Mouse (Mus musculus) heart, embryonic 16.5 days (tissue): ENCODE measurements around the gene Cds2. TPM values are rescaled to one million over a fixed set of nuclear protein-coding genes. Genes with fewer than 3 reads are reported as not detected.

Experiments
- ATAC-seq: fragments of 200-750 bp; cut with Nextera tagmentation; replicated peaks from 2 replicates; pipeline ENCODE4 v1.8.0; 2017; ENCODE audit warnings: moderate number of reproducible peaks; ENCODE audit not compliant: insufficient read depth, low FRiP score; ENCODE audit errors: extremely low read depth
- H3K27ac ChIP-seq: fragments of 300-500 bp; sonication (generic); 2 replicates; pipeline ENCODE4 v1.5.1; 2014; ENCODE audit warnings: mild to moderate bottlenecking, low read length, control low read depth, moderate library complexity
- H3K27me3 ChIP-seq: fragments of 300-500 bp; sonication (generic); 2 replicates; pipeline ENCODE4 v1.6.1; 2014; ENCODE audit warnings: low read length, mixed read lengths; ENCODE audit not compliant: control insufficient read depth, insufficient read depth
- H3K36me3 ChIP-seq: fragments of 300-500 bp; sonication (generic); 2 replicates; pipeline ENCODE4 v1.6.1; 2014; ENCODE audit not compliant: control insufficient read depth, insufficient read depth
- H3K4me1 ChIP-seq: fragments of 300-500 bp; sonication (generic); 2 replicates; pipeline ENCODE4 v1.6.1; 2014; ENCODE audit warnings: low read length, mixed read lengths; ENCODE audit not compliant: control insufficient read depth, insufficient read depth
- H3K4me2 ChIP-seq: fragments of 300-500 bp; sonication (generic); 2 replicates; pipeline ENCODE4 v1.6.1; 2014; ENCODE audit warnings: low read depth, mild to moderate bottlenecking, control low read depth, low read length
- H3K4me3 ChIP-seq: fragments of 300-500 bp; sonication (generic); 2 replicates; pipeline ENCODE4 v1.5.1; 2014; ENCODE audit warnings: mild to moderate bottlenecking, control low read depth, low read length
- H3K9ac ChIP-seq: fragments of 300-500 bp; sonication (generic); 2 replicates; pipeline ENCODE4 v1.6.1; 2014; ENCODE audit warnings: low read length, control low read depth
- H3K9me3 ChIP-seq: fragments of 300-500 bp; sonication (generic); replicated peaks from 2 replicates; pipeline ENCODE4 v1.6.1; 2016; ENCODE audit warnings: low read length; ENCODE audit not compliant: control insufficient read depth
- WGBS: fragments of 180-500 bp; shearing (Covaris S2); extraction: QIAGEN DNeasy Blood & Tissue Kit; methylation state at CpG from one replicate; pipeline ENCODE4 v1.1.7; 2014; 5-methylcytosine and 5-hydroxymethylcytosine counted together
- polyA plus RNA-seq: library from polyadenylated mRNA; unstranded; fragments of >200 nt; fragmentation: Nextera tagmentation; extraction: Ambion mirVana; gene quantifications from 2 replicates; pipeline ENCODE4 v1.2.1, GENCODE M21; 2015

Cds2 gene
- polyA plus RNA-seq, 1 experiment from 2014 or later: 28.2 TPM

GRCm38 (mm10) chr2:132276249-132276648 is 13.3 kb downstream of the Cds2 start:
- 69% methylated on average over 4 of the region's 4 CpGs for WGBS

GRCm38 (mm10) chr2:132278273-132278853 is 15.4 kb downstream of the Cds2 start:
- WGBS: 62% methylated on average over 8 of the region's 8 CpGs
- H3K27ac ChIP-seq: no peak overlapping the region
- no peak overlapping the region for H3K4me2 ChIP-seq

More at GRCm38 (mm10) chr2:132276249-132276648, 13.3 kb downstream of the Cds2 start:
- no peaks in the 10 kb centered on the region for H3K27me3 ChIP-seq
- no peak overlapping the region for H3K9ac ChIP-seq
- H3K9me3 ChIP-seq: no peaks in the 10 kb centered on the region
- no peak for ATAC-seq
- H3K4me3 ChIP-seq: no peak overlapping the region
- no peak overlapping the region for H3K4me2 ChIP-seq
- H3K4me1 ChIP-seq: peaks cover 14% of the 10 kb centered on the region
- peaks cover 7% of the 10 kb centered on the region for H3K36me3 ChIP-seq
- H3K27ac ChIP-seq: no peak overlapping the region

GRCm38 (mm10) chr2:132279336-132279882 is 16.5 kb downstream of the Cds2 start:
- Histone ChIP-seq H3K27me3 (no peaks in the 10 kb centered on the region), H3K4me1 (peaks cover 43% of the 10 kb centered on the region), H3K36me3 (peaks cover 7% of the 10 kb centered on the region), H3K9ac (no peak overlapping the region), H3K27ac (no peak overlapping the region), H3K9me3 (no peaks in the 10 kb centered on the region), H3K4me2 (no peak overlapping the region), H3K4me3 (no peak overlapping the region)
- 65% methylated on average over 3 of the region's 3 CpGs for WGBS
- ATAC-seq: no peak

More at GRCm38 (mm10) chr2:132278273-132278853, 15.4 kb downstream of the Cds2 start:
- H3K27me3 ChIP-seq: no peaks in the 10 kb centered on the region
- no peak overlapping the region for H3K9ac ChIP-seq
- peaks cover 7% of the 10 kb centered on the region for H3K36me3 ChIP-seq
- H3K9me3 ChIP-seq: no peaks in the 10 kb centered on the region
- no peak overlapping the region for H3K4me3 ChIP-seq
- peaks cover 33% of the 10 kb centered on the region for H3K4me1 ChIP-seq
- no peak for ATAC-seq

- Histone ChIP-seq H3K4me2 (no peak overlapping the region), H3K27ac (no peak overlapping the region), H3K9ac (no peak overlapping the region), H3K4me3 (no peak overlapping the region), H3K27me3 (no peaks in the 10 kb centered on the region), H3K4me1 (peaks cover 44% of the 10 kb centered on the region), H3K36me3 (peaks cover 7% of the 10 kb centered on the region), H3K9me3 (no peaks in the 10 kb centered on the region)
- 80% methylated on average over 4 of the region's 4 CpGs for WGBS
- no peak for ATAC-seq
These were observed 17.0 kb downstream of the Cds2 start for GRCm38 (mm10) chr2:132279978-132280377.

GRCm38 (mm10) chr2:132280518-132281120 is 17.7 kb downstream of the Cds2 start:
- no peak for ATAC-seq
- no peak overlapping the region for H3K27ac ChIP-seq
- H3K4me2 ChIP-seq: no peak overlapping the region
- no peak overlapping the region for H3K4me3 ChIP-seq
- H3K36me3 ChIP-seq: peaks cover 7% of the 10 kb centered on the region
- 90% methylated on average over 10 of the region's 10 CpGs for WGBS
- H3K27me3 ChIP-seq: no peaks in the 10 kb centered on the region
- H3K9ac ChIP-seq: no peak overlapping the region
- peaks cover 47% of the 10 kb centered on the region for H3K4me1 ChIP-seq
- no peaks in the 10 kb centered on the region for H3K9me3 ChIP-seq

GRCm38 (mm10) chr2:132281560-132282452 is 18.9 kb downstream of the Cds2 start:
- Histone ChIP-seq H3K27me3 (no peaks in the 10 kb centered on the region), H3K9ac (peak overlapping the region; percentile 56; the same call in 1 of the 2 replicates), H3K4me3 (no peak overlapping the region), H3K9me3 (no peaks in the 10 kb centered on the region), H3K27ac (peak overlapping the region; percentile 87), H3K4me1 (peaks cover 53% of the 10 kb centered on the region), H3K36me3 (peaks cover 7% of the 10 kb centered on the region), H3K4me2 (peak overlapping the region; percentile 45; the same call in 1 of the 2 replicates)
- 44% methylated on average over 10 of the region's 10 CpGs for whole genome bisulfite sequencing
- no peak for ATAC-seq

- peaks cover 56% of the 10 kb centered on the region for H3K4me1 ChIP-seq
- peak overlapping the region; percentile 56 for H3K9ac ChIP-seq
- H3K27ac ChIP-seq: peak overlapping the region; percentile 87
- ATAC-seq: 0 out of 2 replicates have a peak, but pooled peaks have one; percentile 19
- WGBS: 30% methylated on average over 12 of the region's 12 CpGs
- H3K36me3 ChIP-seq: peaks cover 7% of the 10 kb centered on the region
- no peaks in the 10 kb centered on the region for H3K27me3 ChIP-seq
- H3K9me3 ChIP-seq: no peaks in the 10 kb centered on the region
- peak overlapping the region; percentile 45 for H3K4me2 ChIP-seq
- no peak overlapping the region for H3K4me3 ChIP-seq
These were observed 19.7 kb downstream of the Cds2 start for GRCm38 (mm10) chr2:132282453-132283174.

GRCm38 (mm10) chr2:132283236-132284070 is 20.5 kb downstream of the Cds2 start:
- peak overlapping the region; percentile 87 for H3K27ac ChIP-seq
- peak; percentile 34; the same call in 1 of the 2 replicates for ATAC-seq
- H3K4me1 ChIP-seq: peaks cover 52% of the 10 kb centered on the region
- H3K9me3 ChIP-seq: no peaks in the 10 kb centered on the region
- H3K9ac ChIP-seq: peak overlapping the region; percentile 56
- peak overlapping the region; percentile 45 for H3K4me2 ChIP-seq
- peaks cover 3% of the 10 kb centered on the region; the same call in 1 of the 2 replicates for H3K36me3 ChIP-seq
- WGBS: 36% methylated on average over 15 of the region's 15 CpGs
- no peaks in the 10 kb centered on the region for H3K27me3 ChIP-seq
- no peak overlapping the region for H3K4me3 ChIP-seq
